Mouse (Mus musculus) myocyte (in vitro differentiated cells): ENCODE results near the gene Them7.

Experiments used
- E2F4 ChIP-seq: IDR thresholded peaks from one replicate; pipeline ENCODE4 v1.6.1; 2011; ENCODE audit warnings: mild to moderate bottlenecking, control low read depth, moderate library complexity; ENCODE audit not compliant: insufficient read depth
- POLR2A ChIP-seq: IDR thresholded peaks from one replicate; pipeline ENCODE4 v1.6.1; 2011; ENCODE audit warnings: low read depth, mild to moderate bottlenecking, control low read depth, moderate library complexity; ENCODE audit not compliant: insufficient read length

- TF ChIP-seq POLR2A, result no peak
- TF ChIP-seq E2F4, result no peak
Observed at GRCm38 (mm10) chr2:105188182-105188581, 35.9 kb upstream of the Them7 start.
